Mouse (Mus musculus) ES-E14 (cell line): ENCODE results near the gene Hist1h4h. TPM values are rescaled to one million over a fixed set of nuclear protein-coding genes. Genes with fewer than 3 reads are reported as not detected.

Experiments used
- DNase-seq: peaks from one replicate; pipeline ENCODE4 v3.0.0-alpha.2; 2013; ENCODE audit warnings: low read depth, low spot score
- H3K27ac ChIP-seq: 2 replicates; pipeline ENCODE4 v1.5.1; 2012; ENCODE audit warnings: low read depth, mild to moderate bottlenecking, low read length, moderate library complexity, mixed read lengths; ENCODE audit not compliant: poor library complexity, insufficient read depth, severe bottlenecking
- H3K36me3 ChIP-seq: 2 replicates; pipeline ENCODE4 v1.6.1; 2012; ENCODE audit warnings: mild to moderate bottlenecking, low read length, moderate library complexity, mixed read lengths; ENCODE audit not compliant: control insufficient read depth, poor library complexity, insufficient read depth, severe bottlenecking
- H3K4me1 ChIP-seq, 2 experiments: fragments of 150-350 bp in 1 of 2; sonication (generic) in 1 of 2; 2 replicates each; pipeline ENCODE4 v1.6.1; 2012; ENCODE audit warnings: low read length in 2 of 2, mild to moderate bottlenecking in 1 of 2, mixed read lengths in 1 of 2; ENCODE audit not compliant: control insufficient read depth in 2 of 2, insufficient read depth in 2 of 2, poor library complexity in 1 of 2
- H3K4me3 ChIP-seq, 2 experiments: fragments of 150-350 bp in 1 of 2; sonication (generic) in 1 of 2; 2 replicates each; pipeline ENCODE4 v1.5.1; 2012; ENCODE audit warnings: low read length in 2 of 2, low read depth in 1 of 2, mild to moderate bottlenecking in 1 of 2, mixed read lengths in 1 of 2; ENCODE audit not compliant: insufficient read depth in 1 of 2, poor library complexity in 1 of 2, severe bottlenecking in 1 of 2
- H3K9ac ChIP-seq: 2 replicates; pipeline ENCODE4 v1.6.1; 2012; ENCODE audit warnings: low read depth, mild to moderate bottlenecking, low read length, mixed read lengths; ENCODE audit not compliant: poor library complexity, insufficient read depth, severe bottlenecking
- H3K9me3 ChIP-seq: fragments of 150-350 bp; sonication (generic); 2 replicates; pipeline ENCODE4 v1.6.1; 2012; ENCODE audit warnings: low read depth, mild to moderate bottlenecking, low read length; ENCODE audit not compliant: control insufficient read depth, insufficient read depth
- CHD2 ChIP-seq: IDR thresholded peaks from 2 replicates; pipeline ENCODE4 v1.6.1; 2014; ENCODE audit warnings: mild to moderate bottlenecking, low read depth, low read length, inconsistent platforms
- HCFC1 ChIP-seq: IDR thresholded peaks from 2 replicates; pipeline ENCODE4 v1.6.1; 2012; ENCODE audit warnings: low read length, inconsistent platforms, borderline replicate concordance; ENCODE audit not compliant: insufficient read depth
- MAFK ChIP-seq: IDR thresholded peaks from 2 replicates; pipeline ENCODE4 v1.6.1; 2014; ENCODE audit warnings: mild to moderate bottlenecking, low read depth, low read length, inconsistent platforms; ENCODE audit not compliant: insufficient read depth
- ZC3H11A ChIP-seq: IDR thresholded peaks from 2 replicates; pipeline ENCODE4 v1.6.1; 2012; ENCODE audit warnings: low read depth, mild to moderate bottlenecking, inconsistent platforms, low read length, borderline replicate concordance
- ZNF384 ChIP-seq: IDR thresholded peaks from 2 replicates; pipeline ENCODE4 v1.6.1; 2012; ENCODE audit warnings: low read depth, low read length, inconsistent platforms
- in situ Hi-C, 2 experiments: fragments of 600-800 bp; cut with MboI; formaldehyde crosslinking; loops; one replicate each; pipeline ENCODE4 v1.15.1; 2025; ENCODE audit warnings: low sequenced_read_pairs in 2 of 2, inconsistent platforms in 1 of 2; ENCODE audit not compliant: unreplicated experiment in 2 of 2
- total RNA-seq: library from RNA; depleted of rRNA; stranded (reverse); fragments of 300-350 nt; gene quantifications from 2 replicates; pipeline ENCODE4 v1.2.3, GENCODE M21; 2012

Gene Hist1h4h
- total RNA-seq, 1 experiment = 2,804 TPM

DNA sequence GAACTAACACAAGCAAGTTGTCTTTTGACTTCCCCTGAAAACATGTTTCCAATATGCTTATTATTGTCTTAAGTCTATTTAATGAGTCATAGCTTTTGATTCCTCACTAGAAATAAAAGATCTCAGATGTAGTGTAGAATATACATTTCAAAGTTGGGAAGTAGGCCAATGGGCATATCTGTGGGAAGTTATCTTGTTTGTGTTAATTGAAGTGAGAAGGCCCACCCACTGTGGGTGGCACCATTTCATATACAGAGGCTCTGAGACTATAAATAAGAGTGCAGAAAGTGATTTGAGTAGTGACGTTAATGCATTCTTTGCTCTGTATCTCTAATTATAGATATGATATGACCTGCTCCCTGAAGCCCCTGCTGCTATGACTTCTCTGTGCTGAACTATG is 40.0 kb upstream of the Hist1h4h start:
- no peak overlapping the region for H3K4me3 ChIP-seq
- H3K9ac ChIP-seq = no peak overlapping the region
- DNase-seq = no peak
- H3K27ac ChIP-seq = no peak overlapping the region; the same call in 1 of the 2 replicates
- in situ Hi-C loops = no loop called here
- H3K4me1 ChIP-seq = peaks cover 13 to 16% of the 10 kb centered on the region in 2 experiments
- H3K9me3 ChIP-seq = no peaks in the 10 kb centered on the region
- H3K36me3 ChIP-seq = no peaks in the 10 kb centered on the region
- TF ChIP-seq ZNF384 (no peak), ZC3H11A (no peak), MAFK (no peak)

- Histone ChIP-seq H3K36me3 (no peaks in the 10 kb centered on the region), H3K4me1 (peaks cover 13 to 16% of the 10 kb centered on the region in 2 experiments), H3K9ac (no peak overlapping the region), H3K27ac (no peak overlapping the region; the same call in 1 of the 2 replicates), H3K9me3 (no peaks in the 10 kb centered on the region), H3K4me3 (no peak overlapping the region)
- TF ChIP-seq ZNF384 (no peak), ZC3H11A (no peak), HCFC1 (no peak)
- in situ Hi-C loops = no loop called here
- DNase-seq = no peak
Observed at GRCm38 (mm10) chr13:23491263-23491662, 39.6 kb upstream of the Hist1h4h start.

DNA sequence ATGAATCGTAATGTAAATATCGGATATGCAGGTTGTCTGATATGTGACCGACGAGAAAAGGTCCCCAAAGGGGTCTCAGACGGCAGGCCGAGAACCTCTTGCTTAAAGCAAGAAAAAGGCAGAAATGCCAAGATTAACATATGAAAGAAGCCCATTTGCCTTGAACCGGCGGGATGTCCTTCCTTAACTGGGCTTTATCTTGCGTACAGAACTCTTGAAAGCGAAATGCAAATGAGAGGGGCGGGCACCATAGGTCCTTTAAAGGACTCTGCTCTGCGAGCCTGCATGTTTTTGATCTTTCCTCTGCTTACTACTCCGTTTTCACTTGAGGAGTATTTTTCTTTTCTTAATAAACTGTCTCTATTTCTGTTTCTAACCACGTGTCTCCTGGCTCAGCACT is 38.9 kb upstream of the Hist1h4h start:
- DNase-seq = peak; percentile 83
- peak overlapping the region in 1 of 2 experiments; percentile 46; a peak in 2 of 4 replicates for H3K4me3 ChIP-seq
- in situ Hi-C loops = no loop called here
- H3K36me3 ChIP-seq = no peaks in the 10 kb centered on the region
- H3K9me3 ChIP-seq = no peaks in the 10 kb centered on the region
- H3K4me1 ChIP-seq = peaks cover 13 to 16% of the 10 kb centered on the region in 2 experiments
- no peak overlapping the region; the same call in 1 of the 2 replicates for H3K9ac ChIP-seq
- H3K27ac ChIP-seq = peak overlapping the region; percentile 66; the same call in 1 of the 2 replicates
- TF ChIP-seq ZNF384 (no peak), CHD2 (no peak), HCFC1 (no peak), MAFK (no peak), ZC3H11A (no peak)

DNA sequence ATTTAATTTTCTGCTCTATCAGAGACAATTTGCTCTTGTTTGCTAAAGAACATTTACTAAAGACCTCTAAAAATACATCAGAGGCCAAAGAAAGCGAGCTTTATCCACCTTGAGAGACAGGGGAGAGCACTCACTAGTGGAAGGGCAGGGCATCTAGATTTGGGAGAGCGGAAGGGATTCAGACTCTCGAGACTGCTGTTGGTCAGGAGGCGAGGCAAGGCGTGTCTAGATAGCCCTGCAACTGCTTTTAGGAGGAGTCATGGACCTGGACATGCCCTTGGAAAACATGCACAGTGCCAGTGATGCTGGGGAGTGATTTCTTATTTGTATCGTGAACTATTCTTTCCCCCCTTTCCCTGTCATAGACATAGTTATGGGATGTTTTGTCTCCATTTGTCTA is 35.3 kb upstream of the Hist1h4h start:
- H3K4me3 ChIP-seq = no peak overlapping the region
- H3K9me3 ChIP-seq = no peaks in the 10 kb centered on the region
- H3K36me3 ChIP-seq = no peaks in the 10 kb centered on the region
- DNase-seq = no peak
- no peak overlapping the region; the same call in 1 of the 2 replicates for H3K9ac ChIP-seq
- H3K4me1 ChIP-seq = peaks cover 11 to 13% of the 10 kb centered on the region in 2 experiments; a peak in 3 of 4 replicates
- in situ Hi-C loops = no loop called here
- no peak overlapping the region for H3K27ac ChIP-seq
- no peak for TF ChIP-seq ZNF384
- TF ChIP-seq ZC3H11A = no peak
- TF ChIP-seq HCFC1 = no peak
- no peak for TF ChIP-seq MAFK
- TF ChIP-seq CHD2 = no peak

GRCm38 (mm10) chr13:23497656-23498321 is 33.1 kb upstream of the Hist1h4h start:
- Histone ChIP-seq H3K4me1 (peaks cover 0 to 11% of the 10 kb centered on the region in 2 experiments; a peak in 2 of 4 replicates), H3K9ac (peak overlapping the region; percentile 44; the same call in 1 of the 2 replicates), H3K9me3 (no peaks in the 10 kb centered on the region), H3K27ac (no peak overlapping the region), H3K4me3 (peak overlapping the region; percentile 38 to 54), H3K36me3 (no peaks in the 10 kb centered on the region)
- peak; percentile 66; the same call in 1 of the 2 replicates for TF ChIP-seq MAFK
- TF ChIP-seq CHD2 = no peak
- TF ChIP-seq ZC3H11A = no peak
- in situ Hi-C loops = no loop called here
- peak; percentile 69 for DNase-seq
